Mouse (Mus musculus) heart, adult 8-10 months (tissue): ENCODE measurements at regions not wholly inside any gene's neighbourhood (a gene's known extent, or its start where the extent isn't known, plus 50 kb on each side); places are given as distances from the start of the nearest gene placed in this dataset.
"Not testable (repeated sequence)": the region's sequence is repeated elsewhere in the genome, so short reads cannot be mapped to it uniquely, and the experiment has no call there.

Experiments used
- DNase-seq: peaks from one replicate; pipeline ENCODE4 v3.0.0; 2022; ENCODE audit warnings: low spot score

DNA sequence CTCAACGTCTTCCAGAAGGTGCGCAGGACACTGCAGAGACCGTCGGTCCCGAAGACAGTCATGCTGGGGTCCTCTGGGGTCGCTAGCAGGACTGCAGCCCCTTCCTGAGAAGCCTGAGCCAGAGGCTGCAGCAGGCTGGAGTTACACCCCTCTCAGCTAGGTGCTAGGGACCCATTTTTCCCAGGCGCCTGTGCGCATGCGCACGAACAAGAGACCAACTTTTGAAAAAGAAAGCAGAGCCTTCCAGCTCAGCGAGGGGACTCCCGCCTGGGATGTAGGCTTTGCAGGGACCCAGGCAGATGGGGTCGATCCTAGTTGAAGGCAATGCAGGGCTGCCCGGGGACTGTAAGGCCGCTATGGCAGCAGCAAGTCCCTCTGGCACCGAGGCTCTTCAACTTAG lies 104.7 kb upstream of the Atg7 start:
- not testable (repeated sequence) for DNase-seq

DNA sequence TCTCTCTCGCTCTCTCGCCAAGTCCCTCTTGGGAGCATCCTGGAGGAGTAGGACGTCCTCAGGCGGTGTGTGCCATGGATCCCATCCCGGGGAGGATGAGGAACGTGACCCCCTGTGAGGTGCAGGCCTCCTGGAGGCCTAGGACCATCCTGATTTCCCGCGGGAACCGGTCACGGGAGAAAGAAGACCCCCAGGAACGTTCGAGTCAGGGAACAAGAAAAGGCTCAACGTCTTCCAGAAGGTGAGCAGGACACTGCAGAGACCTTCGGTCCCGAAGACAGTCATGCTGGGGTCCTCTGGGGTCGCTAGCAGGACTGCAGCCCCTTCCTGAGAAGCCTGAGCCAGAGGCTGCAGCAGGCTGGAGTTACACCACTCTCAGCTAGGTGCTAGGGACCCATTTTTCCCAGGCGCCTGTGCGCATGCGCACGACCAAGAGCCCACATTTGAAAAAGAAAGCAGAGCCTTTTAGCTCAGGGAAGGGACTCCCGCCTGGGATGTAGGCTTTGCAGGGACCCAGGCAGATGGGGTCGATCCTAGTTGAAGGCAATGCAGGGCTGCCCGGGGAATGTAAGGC lies 92.7 kb upstream of the Atg7 start:
- peak; percentile 13 for DNase-seq

DNA sequence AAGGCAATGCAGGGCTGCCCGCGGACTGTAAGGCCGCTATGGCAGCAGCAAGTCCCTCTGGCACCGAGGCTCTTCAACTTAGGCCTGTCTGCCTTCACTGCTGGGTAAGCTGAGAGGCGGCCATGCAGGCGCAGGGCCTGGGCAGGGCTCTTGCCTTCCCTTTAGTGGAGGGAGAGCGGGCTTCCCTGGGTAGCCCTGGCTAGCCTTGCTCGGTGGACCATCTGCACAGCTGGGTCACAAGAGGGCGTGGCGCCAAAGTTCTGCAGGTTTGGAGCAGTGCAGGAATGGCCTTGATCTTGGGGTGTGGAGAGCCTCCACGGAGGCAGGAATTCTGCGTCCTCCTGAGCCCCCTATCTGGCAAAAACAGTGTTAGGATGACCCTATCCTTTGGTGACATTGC lies 89.8 kb upstream of the Atg7 start:
- DNase-seq, result peak; percentile 7

DNA sequence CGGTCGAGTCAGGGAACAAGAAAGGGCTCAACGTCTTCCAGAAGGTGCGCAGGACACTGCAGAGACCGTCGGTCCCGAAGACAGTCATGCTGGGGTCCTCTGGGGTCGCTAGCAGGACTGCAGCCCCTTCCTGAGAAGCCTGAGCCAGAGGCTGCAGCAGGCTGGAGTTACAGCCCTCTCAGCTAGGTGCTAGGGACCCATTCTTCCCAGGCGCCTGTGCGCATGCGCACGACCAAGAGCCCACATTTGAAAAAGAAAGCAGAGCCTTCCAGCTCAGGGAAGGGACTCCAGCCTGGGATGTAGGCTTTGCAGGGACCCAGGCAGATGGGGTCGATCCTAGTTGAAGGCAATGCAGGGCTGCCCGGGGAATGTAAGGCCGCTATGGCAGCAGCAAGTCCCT lies 87.7 kb upstream of the Atg7 start:
- DNase-seq, result not testable (repeated sequence)

DNA sequence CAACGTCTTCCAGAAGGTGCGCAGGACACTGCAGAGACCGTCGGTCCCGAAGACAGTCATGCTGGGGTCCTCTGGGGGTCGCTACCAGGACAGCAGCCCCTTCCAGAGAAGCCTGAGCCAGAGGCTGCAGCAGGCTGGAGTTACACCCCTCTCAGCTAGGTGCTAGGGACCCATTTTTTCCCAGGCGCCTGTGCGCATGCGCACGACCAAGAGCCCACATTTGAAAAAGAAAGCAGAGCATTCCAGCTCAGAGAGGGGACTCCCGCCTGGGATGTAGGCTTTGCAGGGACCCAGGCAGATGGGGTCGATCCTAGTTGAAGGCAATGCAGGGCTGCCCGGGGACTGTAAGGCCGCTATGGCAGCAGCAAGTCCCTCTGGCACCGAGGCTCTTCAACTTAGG lies 65.6 kb upstream of the Atg7 start:
- peak; percentile 27 for DNase-seq
